Mouse (Mus musculus): ENCODE measurements around the gene Pkd1l1. TPM values are rescaled to one million over a fixed set of nuclear protein-coding genes. Genes with fewer than 3 reads are reported as not detected.

Gene Pkd1l1
- polyA plus RNA-seq, 1 experiment from 2014 or later: 0.11 TPM

GRCm38 (mm10) chr11:8856125-8856524 is 116.9 kb downstream of the Pkd1l1 start:
- Histone ChIP-seq H3K27me3 (no peaks in the 10 kb centered on the region), H3K36me3 (no peaks in the 10 kb centered on the region), H3K4me2 (no peak overlapping the region), H3K4me1 (no peaks in the 10 kb centered on the region), H3K9me3 (no peaks in the 10 kb centered on the region), H3K27ac (no peak overlapping the region), H3K9ac (no peak overlapping the region), H3K4me3 (no peak overlapping the region)
- ATAC-seq (ENCODE audit: insufficient number of reproducible peaks, insufficient read depth, low FRiP score, low TSS enrichment, low read depth): no peak
- 63% methylated on average over 5 of the region's 5 CpGs for WGBS

GRCm38 (mm10) chr11:8848049-8848448 is 125.0 kb downstream of the Pkd1l1 start:
- no peaks in the 10 kb centered on the region for H3K36me3 ChIP-seq
- no peak overlapping the region for H3K27ac ChIP-seq
- no peak overlapping the region for H3K4me2 ChIP-seq
- H3K4me1 ChIP-seq: no peaks in the 10 kb centered on the region
- no peak overlapping the region for H3K4me3 ChIP-seq
- no peaks in the 10 kb centered on the region for H3K27me3 ChIP-seq
- H3K9me3 ChIP-seq: no peaks in the 10 kb centered on the region
- H3K9ac ChIP-seq: no peak overlapping the region
- ATAC-seq (ENCODE audit: insufficient number of reproducible peaks, insufficient read depth, low FRiP score, low TSS enrichment, low read depth): no peak

GRCm38 (mm10) chr11:8847627-8848026 is 125.4 kb downstream of the Pkd1l1 start:
- Histone ChIP-seq H3K9me3 (no peaks in the 10 kb centered on the region), H3K9ac (no peak overlapping the region), H3K36me3 (no peaks in the 10 kb centered on the region), H3K4me1 (no peaks in the 10 kb centered on the region), H3K27ac (no peak overlapping the region), H3K4me2 (no peak overlapping the region), H3K27me3 (no peaks in the 10 kb centered on the region), H3K4me3 (no peak overlapping the region)
- WGBS: 71% methylated on average over 2 of the region's 2 CpGs
- no peak for ATAC-seq (ENCODE audit: insufficient number of reproducible peaks, insufficient read depth, low FRiP score, low TSS enrichment, low read depth)

GRCm38 (mm10) chr11:8836176-8836575 is 136.9 kb downstream of the Pkd1l1 start:
- no peaks in the 10 kb centered on the region for H3K4me1 ChIP-seq
- no peak overlapping the region for H3K27ac ChIP-seq
- no peaks in the 10 kb centered on the region for H3K27me3 ChIP-seq
- no peak overlapping the region for H3K9ac ChIP-seq
- H3K9me3 ChIP-seq: peaks cover 6% of the 10 kb centered on the region; the same call in 1 of the 2 replicates
- H3K36me3 ChIP-seq: no peaks in the 10 kb centered on the region
- ATAC-seq (ENCODE audit: insufficient number of reproducible peaks, insufficient read depth, low FRiP score, low TSS enrichment, low read depth): no peak
- no peak overlapping the region for H3K4me3 ChIP-seq
- 95% methylated on average over 6 of the region's 6 CpGs for WGBS
- H3K4me2 ChIP-seq: no peak overlapping the region

- WGBS: 90% methylated on average over 4 of the region's 4 CpGs
- ATAC-seq (ENCODE audit: insufficient number of reproducible peaks, insufficient read depth, low FRiP score, low TSS enrichment, low read depth): no peak
- H3K9ac ChIP-seq: no peak overlapping the region
- no peaks in the 10 kb centered on the region; the same call in 1 of the 2 replicates for H3K4me1 ChIP-seq
- no peaks in the 10 kb centered on the region for H3K27me3 ChIP-seq
- peaks cover 6% of the 10 kb centered on the region; the same call in 1 of the 2 replicates for H3K9me3 ChIP-seq
- H3K36me3 ChIP-seq: no peaks in the 10 kb centered on the region
- H3K4me2 ChIP-seq: no peak overlapping the region
- no peak overlapping the region for H3K4me3 ChIP-seq
- no peak overlapping the region for H3K27ac ChIP-seq
Measured at GRCm38 (mm10) chr11:8834121-8834520, 138.9 kb downstream of the Pkd1l1 start.

- no peak overlapping the region for H3K9ac ChIP-seq
- WGBS: 44% methylated on average over 4 of the region's 4 CpGs
- H3K27me3 ChIP-seq: no peaks in the 10 kb centered on the region
- peaks cover 11% of the 10 kb centered on the region for H3K4me1 ChIP-seq
- H3K4me3 ChIP-seq: no peak overlapping the region
- no peaks in the 10 kb centered on the region for H3K36me3 ChIP-seq
- ATAC-seq (ENCODE audit: insufficient number of reproducible peaks, insufficient read depth, low FRiP score, low TSS enrichment, low read depth): no peak
- H3K4me2 ChIP-seq: no peak overlapping the region
- H3K9me3 ChIP-seq: no peaks in the 10 kb centered on the region
- H3K27ac ChIP-seq: no peak overlapping the region
Measured at GRCm38 (mm10) chr11:8830551-8830950, 142.5 kb downstream of the Pkd1l1 start.

GRCm38 (mm10) chr11:8829561-8829960 is 143.5 kb downstream of the Pkd1l1 start:
- ATAC-seq (ENCODE audit: insufficient number of reproducible peaks, insufficient read depth, low FRiP score, low TSS enrichment, low read depth): no peak
- no peak overlapping the region for H3K27ac ChIP-seq
- no peaks in the 10 kb centered on the region for H3K27me3 ChIP-seq
- peaks cover 11% of the 10 kb centered on the region for H3K4me1 ChIP-seq
- H3K9me3 ChIP-seq: no peaks in the 10 kb centered on the region
- H3K4me3 ChIP-seq: no peak overlapping the region
- no peak overlapping the region for H3K4me2 ChIP-seq
- H3K36me3 ChIP-seq: no peaks in the 10 kb centered on the region
- 56% methylated on average over 3 of the region's 3 CpGs for WGBS
- no peak overlapping the region for H3K9ac ChIP-seq

- H3K4me2 ChIP-seq: no peak overlapping the region
- H3K27ac ChIP-seq: no peak overlapping the region
- H3K4me1 ChIP-seq: peaks cover 11% of the 10 kb centered on the region
- H3K4me3 ChIP-seq: no peak overlapping the region
- H3K27me3 ChIP-seq: no peaks in the 10 kb centered on the region
- H3K9ac ChIP-seq: no peak overlapping the region
- 62% methylated on average over 9 of the region's 9 CpGs for WGBS
- no peak for ATAC-seq (ENCODE audit: insufficient number of reproducible peaks, insufficient read depth, low FRiP score, low TSS enrichment, low read depth)
- no peaks in the 10 kb centered on the region for H3K9me3 ChIP-seq
- H3K36me3 ChIP-seq: no peaks in the 10 kb centered on the region
Measured at GRCm38 (mm10) chr11:8828836-8829526, 144.1 kb downstream of the Pkd1l1 start.

GRCm38 (mm10) chr11:8826609-8827008 is 146.5 kb downstream of the Pkd1l1 start:
- Histone ChIP-seq H3K4me2 (no peak overlapping the region), H3K27me3 (no peaks in the 10 kb centered on the region), H3K4me1 (peaks cover 11% of the 10 kb centered on the region), H3K4me3 (no peak overlapping the region), H3K36me3 (no peaks in the 10 kb centered on the region), H3K9ac (no peak overlapping the region), H3K9me3 (no peaks in the 10 kb centered on the region), H3K27ac (no peak overlapping the region)
- ATAC-seq (ENCODE audit: insufficient number of reproducible peaks, insufficient read depth, low FRiP score, low TSS enrichment, low read depth): no peak
- 82% methylated on average over 5 of the region's 5 CpGs for WGBS

- 20% methylated on average over 3 of the region's 3 CpGs for WGBS
- H3K4me2 ChIP-seq: no peak overlapping the region
- H3K4me3 ChIP-seq: no peak overlapping the region
- H3K9ac ChIP-seq: no peak overlapping the region
- ATAC-seq (ENCODE audit: insufficient number of reproducible peaks, insufficient read depth, low FRiP score, low TSS enrichment, low read depth): no peak
- H3K27me3 ChIP-seq: no peaks in the 10 kb centered on the region
- no peaks in the 10 kb centered on the region for H3K36me3 ChIP-seq
- no peaks in the 10 kb centered on the region for H3K9me3 ChIP-seq
- H3K4me1 ChIP-seq: peaks cover 11% of the 10 kb centered on the region
- H3K27ac ChIP-seq: no peak overlapping the region
Measured at GRCm38 (mm10) chr11:8826046-8826445, 147.0 kb downstream of the Pkd1l1 start.

GRCm38 (mm10) chr11:8825413-8825812 is 147.7 kb downstream of the Pkd1l1 start:
- Histone ChIP-seq H3K4me2 (no peak overlapping the region), H3K4me3 (no peak overlapping the region), H3K9me3 (no peaks in the 10 kb centered on the region), H3K9ac (no peak overlapping the region), H3K27ac (no peak overlapping the region), H3K4me1 (peaks cover 11% of the 10 kb centered on the region), H3K36me3 (no peaks in the 10 kb centered on the region), H3K27me3 (no peaks in the 10 kb centered on the region)
- WGBS: 86% methylated on average over 3 of the region's 3 CpGs
- ATAC-seq (ENCODE audit: insufficient number of reproducible peaks, insufficient read depth, low FRiP score, low TSS enrichment, low read depth): no peak

GRCm38 (mm10) chr11:8821403-8821802 is 151.7 kb downstream of the Pkd1l1 start:
- peaks cover 15% of the 10 kb centered on the region for H3K4me1 ChIP-seq
- no peak overlapping the region for H3K9ac ChIP-seq
- H3K4me3 ChIP-seq: no peak overlapping the region
- no peaks in the 10 kb centered on the region for H3K27me3 ChIP-seq
- no peak overlapping the region for H3K4me2 ChIP-seq
- no peaks in the 10 kb centered on the region for H3K9me3 ChIP-seq
- H3K36me3 ChIP-seq: no peaks in the 10 kb centered on the region
- no peak overlapping the region for H3K27ac ChIP-seq
- ATAC-seq (ENCODE audit: insufficient number of reproducible peaks, insufficient read depth, low FRiP score, low TSS enrichment, low read depth): no peak
- WGBS: 83% methylated on average over 4 of the region's 4 CpGs

Data from embryonic facial prominence, embryonic 13.5 days (tissue).